Mouse (Mus musculus) ES-E14 (cell line): ENCODE measurements around the gene Treh. TPM values are rescaled to one million over a fixed set of nuclear protein-coding genes. Genes with fewer than 3 reads are reported as not detected.

Source experiments
- DNase-seq: peaks from one replicate; pipeline ENCODE4 v3.0.0-alpha.2; 2013; ENCODE audit warnings: low read depth, low spot score
- H3K27ac ChIP-seq: 2 replicates; pipeline ENCODE4 v1.5.1; 2012; ENCODE audit warnings: low read depth, mild to moderate bottlenecking, low read length, moderate library complexity, mixed read lengths; ENCODE audit not compliant: poor library complexity, insufficient read depth, severe bottlenecking
- H3K36me3 ChIP-seq: 2 replicates; pipeline ENCODE4 v1.6.1; 2012; ENCODE audit warnings: mild to moderate bottlenecking, low read length, moderate library complexity, mixed read lengths; ENCODE audit not compliant: control insufficient read depth, poor library complexity, insufficient read depth, severe bottlenecking
- H3K4me1 ChIP-seq, 2 experiments: fragments of 150-350 bp in 1 of 2; sonication (generic) in 1 of 2; 2 replicates each; pipeline ENCODE4 v1.6.1; 2012; ENCODE audit warnings: low read length in 2 of 2, mild to moderate bottlenecking in 1 of 2, mixed read lengths in 1 of 2; ENCODE audit not compliant: control insufficient read depth in 2 of 2, insufficient read depth in 2 of 2, poor library complexity in 1 of 2
- H3K4me3 ChIP-seq, 2 experiments: fragments of 150-350 bp in 1 of 2; sonication (generic) in 1 of 2; 2 replicates each; pipeline ENCODE4 v1.5.1; 2012; ENCODE audit warnings: low read length in 2 of 2, low read depth in 1 of 2, mild to moderate bottlenecking in 1 of 2, mixed read lengths in 1 of 2; ENCODE audit not compliant: insufficient read depth in 1 of 2, poor library complexity in 1 of 2, severe bottlenecking in 1 of 2
- H3K9ac ChIP-seq: 2 replicates; pipeline ENCODE4 v1.6.1; 2012; ENCODE audit warnings: low read depth, mild to moderate bottlenecking, low read length, mixed read lengths; ENCODE audit not compliant: poor library complexity, insufficient read depth, severe bottlenecking
- H3K9me3 ChIP-seq: fragments of 150-350 bp; sonication (generic); 2 replicates; pipeline ENCODE4 v1.6.1; 2012; ENCODE audit warnings: low read depth, mild to moderate bottlenecking, low read length; ENCODE audit not compliant: control insufficient read depth, insufficient read depth
- CHD2 ChIP-seq: IDR thresholded peaks from 2 replicates; pipeline ENCODE4 v1.6.1; 2014; ENCODE audit warnings: mild to moderate bottlenecking, low read depth, low read length, inconsistent platforms
- HCFC1 ChIP-seq: IDR thresholded peaks from 2 replicates; pipeline ENCODE4 v1.6.1; 2012; ENCODE audit warnings: low read length, inconsistent platforms, borderline replicate concordance; ENCODE audit not compliant: insufficient read depth
- MAFK ChIP-seq: IDR thresholded peaks from 2 replicates; pipeline ENCODE4 v1.6.1; 2014; ENCODE audit warnings: mild to moderate bottlenecking, low read depth, low read length, inconsistent platforms; ENCODE audit not compliant: insufficient read depth
- ZC3H11A ChIP-seq: IDR thresholded peaks from 2 replicates; pipeline ENCODE4 v1.6.1; 2012; ENCODE audit warnings: low read depth, mild to moderate bottlenecking, inconsistent platforms, low read length, borderline replicate concordance
- ZNF384 ChIP-seq: IDR thresholded peaks from 2 replicates; pipeline ENCODE4 v1.6.1; 2012; ENCODE audit warnings: low read depth, low read length, inconsistent platforms
- in situ Hi-C, 2 experiments: fragments of 600-800 bp; cut with MboI; formaldehyde crosslinking; loops; one replicate each; pipeline ENCODE4 v1.15.1; 2025; ENCODE audit warnings: low sequenced_read_pairs in 2 of 2, inconsistent platforms in 1 of 2; ENCODE audit not compliant: unreplicated experiment in 2 of 2
- total RNA-seq: library from RNA; depleted of rRNA; stranded (reverse); fragments of 300-350 nt; gene quantifications from 2 replicates; pipeline ENCODE4 v1.2.3, GENCODE M21; 2012

Treh gene
- total RNA-seq, 1 experiment = not detected

- no peak for DNase-seq
- Histone ChIP-seq H3K4me3 (no peak overlapping the region), H3K9ac (no peak overlapping the region), H3K27ac (no peak overlapping the region), H3K4me1 (peaks cover 0 to 7% of the 10 kb centered on the region in 2 experiments; a peak in 2 of 4 replicates), H3K9me3 (no peaks in the 10 kb centered on the region), H3K36me3 (no peaks in the 10 kb centered on the region)
- in situ Hi-C loops = no loop called here
- TF ChIP-seq ZNF384 = no peak
- TF ChIP-seq ZC3H11A = no peak
- TF ChIP-seq CHD2 = no peak
- TF ChIP-seq MAFK = no peak
- TF ChIP-seq HCFC1 = no peak
These were observed 46.1 kb downstream of the Treh start for GRCm38 (mm10) chr9:44718937-44719631.

GRCm38 (mm10) chr9:44719632-44720357, 46.8 kb downstream of the Treh start:
- Histone ChIP-seq H3K4me1 (peaks cover 0 to 12% of the 10 kb centered on the region in 2 experiments; a peak in 2 of 4 replicates), H3K9me3 (no peaks in the 10 kb centered on the region), H3K9ac (no peak overlapping the region), H3K27ac (no peak overlapping the region), H3K4me3 (no peak overlapping the region), H3K36me3 (no peaks in the 10 kb centered on the region)
- TF ChIP-seq HCFC1 (no peak), ZC3H11A (no peak), MAFK (no peak), ZNF384 (no peak), CHD2 (no peak)
- DNase-seq = no peak
- in situ Hi-C loops = no loop called here

- H3K36me3 ChIP-seq = no peaks in the 10 kb centered on the region
- TF ChIP-seq MAFK = no peak
- no peak for TF ChIP-seq CHD2
- no peak for TF ChIP-seq HCFC1
- TF ChIP-seq ZC3H11A = no peak
- no peak for TF ChIP-seq ZNF384
- DNase-seq = no peak
- in situ Hi-C loops = no loop called here
- no peaks in the 10 kb centered on the region for H3K9me3 ChIP-seq
- H3K4me3 ChIP-seq = peak overlapping the region; percentile 72 to 77
- no peak overlapping the region for H3K27ac ChIP-seq
- peak overlapping the region; percentile 68 for H3K9ac ChIP-seq
- peaks cover 0 to 12% of the 10 kb centered on the region in 2 experiments; a peak in 2 of 4 replicates for H3K4me1 ChIP-seq
These were observed 47.5 kb downstream of the Treh start for GRCm38 (mm10) chr9:44720358-44721153.

GRCm38 (mm10) chr9:44721154-44721876, 48.3 kb downstream of the Treh start:
- peak; percentile 68 for DNase-seq
- no peaks in the 10 kb centered on the region for H3K36me3 ChIP-seq
- H3K4me1 ChIP-seq = peaks cover 0 to 12% of the 10 kb centered on the region in 2 experiments; a peak in 2 of 4 replicates
- TF ChIP-seq ZC3H11A (no peak), ZNF384 (no peak), CHD2 (no peak), MAFK (no peak), HCFC1 (no peak)
- H3K4me3 ChIP-seq = peak overlapping the region; percentile 72 to 77
- no peak overlapping the region for H3K27ac ChIP-seq
- in situ Hi-C loops = no loop called here
- peak overlapping the region; percentile 68 for H3K9ac ChIP-seq
- H3K9me3 ChIP-seq = no peaks in the 10 kb centered on the region
